Mouse (Mus musculus): Measurements from ENCODE around the gene Rgcc.

The Rgcc gene

DNA sequence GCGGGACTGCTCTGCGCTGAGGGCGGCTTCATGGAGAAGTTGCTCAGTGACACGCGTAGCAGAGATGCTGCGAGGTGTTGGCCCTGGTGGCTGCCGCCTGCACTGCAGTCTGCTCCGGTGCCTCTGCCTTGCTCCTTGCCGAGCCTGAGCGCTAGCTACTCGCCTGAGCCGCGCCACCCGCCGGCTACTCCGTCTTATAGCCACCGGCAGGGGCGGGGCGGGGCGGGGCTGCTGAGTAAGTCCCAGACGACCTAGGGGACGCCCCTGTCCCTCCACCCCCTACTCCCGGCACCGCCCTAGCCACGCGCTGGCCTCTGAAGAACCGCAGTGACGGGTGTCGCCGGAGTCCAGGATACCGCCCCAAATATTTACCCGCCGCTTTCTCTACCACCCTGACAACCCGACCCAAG is at the start of gene Rgcc:
Gene Rgcc, minus strand, starts transcription at position 180 of the 410 bp plus-strand sequence.
- DNase-seq (ENCODE audit: low spot score): peak; percentile 69

DNA sequence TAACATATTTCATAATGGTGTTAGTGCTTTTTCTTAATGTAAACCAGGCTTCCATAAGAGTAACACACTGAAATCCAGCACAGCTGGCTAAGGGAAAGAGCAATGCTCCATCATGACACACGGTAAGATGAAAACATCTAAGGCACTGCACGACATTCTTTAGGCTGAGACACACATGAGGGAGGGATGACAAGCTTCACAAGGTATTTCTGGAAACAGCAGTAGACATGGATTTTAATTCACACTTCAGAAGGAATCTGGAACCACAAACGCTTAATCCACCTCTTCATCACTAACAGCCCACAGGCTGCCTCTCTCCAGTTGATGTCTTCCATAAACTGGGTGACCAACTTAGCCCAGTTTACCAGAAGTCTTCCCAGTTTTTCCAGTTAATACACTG is 44.9 kb upstream of the Rgcc start:
- no peak for DNase-seq (ENCODE audit: low spot score)

DNA sequence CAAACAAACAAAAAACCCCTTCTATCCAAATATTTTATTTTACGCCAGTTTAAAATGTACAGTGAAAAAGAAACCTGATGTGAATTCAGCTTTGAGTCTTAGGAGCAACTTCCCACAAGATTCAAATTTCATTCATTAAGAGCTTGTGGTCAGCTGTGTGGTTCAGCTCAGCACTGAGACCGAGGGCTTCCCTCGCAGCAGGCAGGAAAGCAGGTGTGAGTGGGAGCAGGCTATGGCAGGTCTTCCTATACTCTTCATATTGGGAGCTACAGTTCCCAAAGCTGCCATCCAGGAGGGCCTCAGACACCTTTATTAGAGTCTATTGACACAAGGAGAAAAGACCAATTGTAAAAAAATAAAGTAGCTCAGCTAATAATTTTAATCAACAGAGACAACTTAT is 34.2 kb upstream of the Rgcc start:
- DNase-seq (ENCODE audit: low spot score): no peak

DNA sequence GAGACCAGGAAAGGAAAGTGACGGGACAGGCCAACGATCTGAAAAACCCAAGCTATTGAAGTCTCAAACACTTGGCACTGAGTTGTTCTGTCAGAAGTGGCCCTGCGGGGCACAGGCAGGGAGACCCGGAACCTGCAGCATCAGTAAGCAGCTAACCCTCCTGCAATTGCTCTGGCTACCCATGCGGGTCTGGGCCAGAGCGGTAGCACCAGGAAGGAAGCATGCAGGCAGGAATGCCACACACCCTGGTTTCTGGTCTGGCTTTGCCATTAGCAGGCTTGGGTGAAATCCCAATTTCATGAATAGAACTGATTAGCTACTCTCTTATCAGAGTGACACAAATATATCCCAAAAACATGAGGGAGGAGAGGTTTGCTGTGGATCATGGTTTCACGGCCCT is 30.5 kb upstream of the Rgcc start:
- no peak for DNase-seq (ENCODE audit: low spot score)

DNA sequence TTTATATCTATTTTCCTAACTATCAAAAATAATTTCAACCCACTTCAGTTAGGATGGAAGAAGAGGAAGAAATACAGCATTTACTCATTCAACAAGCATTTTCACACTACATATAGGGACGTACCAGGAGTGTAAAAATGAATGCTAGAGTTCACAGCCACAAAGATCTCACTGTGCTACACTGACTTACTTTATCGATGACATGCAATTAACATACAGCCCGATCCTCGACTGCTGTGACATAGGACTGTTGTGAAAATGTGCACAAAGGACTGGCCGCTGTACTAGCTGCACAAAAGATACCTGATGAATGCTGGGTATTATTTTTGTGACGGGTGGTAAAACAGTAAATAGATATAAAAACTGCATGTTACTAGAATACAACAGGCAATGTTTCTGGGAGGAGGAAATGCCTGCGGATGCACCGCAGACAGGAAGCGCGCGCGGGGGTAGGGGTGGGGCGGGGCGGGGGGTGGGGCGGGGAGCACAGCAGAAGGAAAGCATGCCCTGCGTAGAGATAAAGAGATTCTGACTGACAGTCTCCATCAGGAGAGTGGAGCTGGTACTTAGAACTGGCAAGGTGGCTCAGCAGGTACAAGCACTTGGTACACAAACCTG is 29.6 kb upstream of the Rgcc start:
- no peak for DNase-seq (ENCODE audit: low spot score)

DNA sequence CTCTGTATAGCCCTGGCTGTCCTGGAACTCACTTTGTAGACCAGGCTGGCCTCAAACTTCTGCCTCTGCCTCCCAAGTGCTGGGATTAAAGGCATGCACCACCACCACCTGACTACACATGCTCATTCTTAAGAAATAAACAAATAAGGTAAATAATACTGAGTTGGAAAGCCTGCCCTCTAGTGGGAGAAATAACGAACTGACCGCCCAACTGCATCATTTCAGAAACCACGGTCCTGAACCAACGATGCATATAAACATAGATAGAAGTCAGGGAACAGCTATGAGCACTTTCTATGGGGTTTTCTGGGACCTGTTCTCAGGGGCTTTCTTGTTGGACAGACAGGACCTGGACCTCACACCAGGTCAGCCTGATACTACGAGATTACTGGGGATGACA is 25.6 kb upstream of the Rgcc start:
- DNase-seq (ENCODE audit: low spot score): no peak

DNA sequence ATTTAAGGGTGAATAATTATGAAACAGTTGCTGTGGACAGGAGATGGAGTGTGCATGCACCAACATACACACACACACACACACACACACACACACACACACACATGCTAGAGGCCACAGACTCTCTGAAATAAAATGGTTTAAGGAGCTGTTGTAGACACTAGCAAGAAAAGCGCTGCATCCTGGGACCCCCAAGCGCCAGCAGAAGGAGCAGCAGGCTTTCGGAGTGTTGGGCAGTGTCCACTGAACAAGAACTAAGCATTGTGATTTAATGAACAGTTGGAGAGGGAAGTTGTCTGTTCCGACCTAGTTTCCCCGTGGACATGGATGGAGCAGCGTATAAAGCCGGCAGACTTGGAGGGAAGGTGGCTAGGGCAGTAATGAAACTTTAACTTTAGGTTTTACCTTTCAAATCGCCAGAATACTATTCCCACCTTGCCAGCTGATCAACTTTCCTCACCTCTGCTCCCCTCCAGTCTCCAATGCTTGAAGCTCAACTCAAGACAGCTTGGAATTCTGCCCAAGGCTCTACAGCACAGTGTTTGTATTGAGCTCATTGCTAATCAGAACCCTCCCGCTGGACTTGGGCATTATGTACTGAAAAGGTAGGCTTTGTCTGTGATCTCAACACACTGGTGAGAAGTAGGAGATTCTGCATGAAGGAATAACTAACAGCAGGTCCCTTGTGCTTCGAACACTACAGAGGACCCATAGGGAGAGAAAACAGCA is 22.8 kb upstream of the Rgcc start:
- no peak for DNase-seq (ENCODE audit: low spot score)

DNA sequence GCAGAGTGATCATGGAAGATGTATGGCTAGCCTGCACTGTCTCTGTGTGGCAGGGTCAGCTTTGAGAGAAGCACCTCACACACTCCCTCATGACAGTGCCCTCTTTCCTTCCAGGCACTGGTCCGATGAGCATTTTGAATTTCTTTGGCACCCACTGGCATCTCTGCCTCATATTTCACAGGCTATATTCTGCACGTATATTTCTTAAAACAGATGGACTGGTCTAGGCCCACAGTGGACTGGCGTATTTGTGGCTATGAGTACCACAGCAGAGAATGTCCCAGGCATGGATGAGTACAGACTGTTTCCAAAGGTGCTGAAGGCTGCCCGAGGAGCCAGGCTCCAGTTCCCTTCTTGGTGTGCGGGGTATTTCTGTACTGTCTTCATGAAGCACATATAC is 20.4 kb upstream of the Rgcc start:
- no peak for DNase-seq (ENCODE audit: low spot score)

DNA sequence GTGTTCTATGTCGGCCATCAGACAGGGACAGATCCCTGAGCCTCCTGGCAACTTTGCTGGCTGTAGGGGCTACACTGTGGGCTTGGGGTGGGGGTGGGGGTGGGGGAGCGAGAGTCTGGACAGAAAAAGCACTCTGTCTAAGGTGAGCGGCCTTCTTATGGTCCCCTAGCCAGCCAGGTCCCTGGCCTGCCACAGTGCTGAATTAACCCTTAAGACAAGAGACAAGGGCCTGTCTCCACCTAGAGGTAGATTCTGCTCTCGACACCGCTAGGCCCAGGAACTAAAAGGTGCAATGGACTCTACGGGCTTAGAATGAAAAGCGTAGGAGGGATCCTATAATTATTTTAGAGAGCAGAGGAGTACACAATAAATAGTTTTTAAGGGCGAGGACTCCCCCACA is 19.7 kb upstream of the Rgcc start:
- no peak for DNase-seq (ENCODE audit: low spot score)

DNA sequence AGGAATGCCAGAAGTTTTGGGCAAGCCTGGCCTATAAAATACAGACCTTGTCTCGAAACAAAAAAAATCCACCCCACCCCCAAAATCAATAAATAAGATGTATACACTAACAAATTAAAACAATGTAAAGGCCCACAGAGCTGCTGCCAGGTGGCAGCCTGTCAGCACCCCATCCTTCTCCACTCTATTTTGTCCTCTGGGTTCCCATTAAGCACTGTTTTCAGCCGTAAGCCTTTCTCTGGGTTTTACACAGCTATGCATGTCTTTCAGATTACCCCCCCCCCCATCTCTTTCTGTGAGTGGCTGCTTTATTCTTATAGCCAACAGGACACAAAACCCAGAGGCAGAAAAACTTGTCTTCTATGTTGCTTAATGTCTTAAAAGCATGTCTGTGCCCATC is 16.2 kb upstream of the Rgcc start:
- no peak for DNase-seq (ENCODE audit: low spot score)

DNA sequence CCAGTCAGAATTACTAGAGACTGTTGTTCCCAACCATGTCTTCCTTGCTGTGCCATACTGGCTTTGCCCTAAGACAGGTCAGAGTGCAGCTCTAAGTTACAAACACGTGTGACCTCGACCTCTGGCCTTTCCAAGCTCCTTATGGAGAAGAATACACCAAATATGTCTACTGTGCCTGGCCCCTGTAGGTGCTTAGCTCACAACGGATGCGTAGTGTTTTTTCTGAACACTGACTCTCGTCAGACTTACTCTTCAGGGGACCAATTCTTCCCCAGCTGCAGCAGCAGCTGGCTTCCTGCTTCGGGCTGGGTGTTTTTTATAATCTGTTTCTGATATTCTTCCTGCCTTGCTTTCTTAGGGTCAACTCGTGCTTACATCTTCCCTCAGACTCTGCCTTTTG is 14.4 kb upstream of the Rgcc start:
- no peak for DNase-seq (ENCODE audit: low spot score)

DNA sequence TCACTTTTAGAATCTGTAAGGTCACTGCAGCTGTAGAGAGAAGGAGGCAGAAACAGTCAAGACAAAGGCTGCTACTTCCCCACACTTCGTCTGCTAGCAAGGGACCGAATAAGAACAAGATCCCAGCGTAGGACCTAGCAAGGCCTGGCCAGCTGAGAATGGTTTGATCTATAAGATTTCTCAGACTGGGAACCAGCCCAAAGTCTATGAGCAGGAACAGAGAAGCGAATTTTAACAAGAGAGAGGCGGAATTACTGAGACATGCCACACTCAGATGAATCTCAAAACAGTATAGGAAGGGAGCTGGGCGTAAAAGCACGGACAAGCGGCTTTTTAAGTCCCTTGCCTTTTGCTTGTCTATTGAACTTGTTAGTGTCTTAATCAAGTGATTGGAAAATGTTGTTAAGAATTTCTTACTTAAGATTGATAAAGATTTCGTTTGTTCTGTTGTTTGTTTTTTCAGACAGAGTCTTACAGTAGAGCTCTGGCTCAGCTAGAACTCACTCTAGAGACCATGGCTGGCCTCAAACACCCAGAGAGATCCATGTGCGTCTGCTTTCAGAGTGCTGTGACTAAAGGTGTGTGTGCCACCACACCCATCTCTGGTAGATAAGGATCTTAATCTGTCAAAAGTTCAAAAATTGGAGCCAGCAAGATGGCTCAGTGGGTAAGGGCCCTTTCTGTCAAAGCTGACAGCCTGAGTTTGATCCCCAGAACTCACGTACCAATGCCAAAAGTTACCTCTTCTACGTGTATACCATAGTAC is 13.0 kb upstream of the Rgcc start:
- DNase-seq (ENCODE audit: low spot score): no peak

DNA sequence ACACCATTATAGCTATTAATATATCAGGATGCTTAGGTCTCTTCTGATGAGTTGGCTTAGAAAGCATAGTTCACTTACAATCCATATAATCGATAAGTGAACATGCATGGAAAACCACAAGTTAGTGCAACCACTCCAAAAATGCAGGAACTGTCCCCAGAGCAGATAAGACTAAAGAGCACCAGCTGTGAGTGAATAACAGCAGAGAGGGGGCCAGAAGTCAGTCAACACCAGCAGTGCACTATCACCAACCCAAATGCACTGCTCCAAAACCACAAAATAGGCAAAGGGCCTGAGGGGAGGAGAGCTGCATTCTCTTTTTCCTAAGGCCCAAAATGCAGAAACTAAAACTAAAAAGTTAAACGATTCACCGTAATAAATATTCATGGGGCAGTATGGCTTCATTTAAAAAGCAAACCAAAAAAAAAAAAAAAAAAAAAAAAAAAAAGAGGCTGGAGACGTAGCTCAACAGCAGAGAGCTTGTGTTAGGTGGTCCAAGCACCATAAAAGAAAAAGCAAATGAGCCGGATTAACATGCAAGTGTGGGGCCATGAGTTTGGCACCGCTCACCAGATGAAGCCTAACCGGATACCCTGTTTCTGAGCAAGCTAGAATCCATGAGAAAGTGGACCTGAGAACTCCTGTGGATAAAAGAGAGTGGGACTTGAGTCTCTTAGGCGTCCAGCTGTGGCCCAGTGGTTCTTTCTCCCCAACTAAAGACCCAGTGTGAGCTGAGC is 12.2 kb upstream of the Rgcc start:
- no peak for DNase-seq (ENCODE audit: low spot score)

DNA sequence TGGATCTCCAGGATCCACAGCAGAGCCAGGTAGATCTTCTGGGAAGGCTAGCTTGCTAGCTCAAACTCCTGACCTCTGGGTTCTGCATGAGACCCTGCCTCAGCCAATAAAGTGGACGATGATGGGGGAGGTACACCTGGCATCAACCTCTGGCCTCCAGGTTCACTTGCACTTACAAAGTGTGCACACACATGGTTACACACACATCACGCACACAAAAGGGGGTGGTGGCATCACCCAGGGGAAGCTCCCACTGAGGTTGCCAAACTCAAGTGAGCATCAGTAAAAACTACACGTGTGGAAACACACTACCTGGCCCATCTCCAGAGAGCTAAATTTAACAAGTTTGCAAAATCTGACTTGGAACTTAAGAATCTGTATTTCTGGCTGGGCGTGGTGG is 11.3 kb upstream of the Rgcc start:
- no peak for DNase-seq (ENCODE audit: low spot score)

DNA sequence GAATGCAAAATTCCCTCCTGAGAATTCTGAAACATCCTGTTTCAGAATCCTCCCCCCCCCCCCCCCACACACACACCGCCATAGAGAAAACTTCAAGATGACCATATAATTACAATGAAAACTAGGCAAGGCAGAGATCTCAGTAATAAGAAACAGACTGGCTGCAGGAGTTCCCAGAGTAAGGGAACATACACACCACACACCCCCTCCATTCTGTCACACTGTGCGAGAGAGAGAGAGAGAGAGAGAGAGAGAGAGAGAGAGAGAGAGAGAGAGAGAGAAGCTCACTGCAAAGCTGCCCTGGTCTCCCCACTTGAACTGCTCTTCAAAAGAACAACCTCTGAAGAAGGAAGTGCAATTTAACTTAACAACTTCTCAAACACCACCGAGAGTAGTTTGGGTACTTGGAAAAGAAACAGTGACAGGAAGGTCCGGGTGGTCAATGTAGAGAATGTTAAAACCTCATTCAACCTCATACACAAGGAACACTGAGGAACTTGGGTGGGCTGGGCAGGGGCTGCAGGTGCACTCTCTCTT is 10.5 kb upstream of the Rgcc start:
- DNase-seq (ENCODE audit: low spot score): no peak

DNA sequence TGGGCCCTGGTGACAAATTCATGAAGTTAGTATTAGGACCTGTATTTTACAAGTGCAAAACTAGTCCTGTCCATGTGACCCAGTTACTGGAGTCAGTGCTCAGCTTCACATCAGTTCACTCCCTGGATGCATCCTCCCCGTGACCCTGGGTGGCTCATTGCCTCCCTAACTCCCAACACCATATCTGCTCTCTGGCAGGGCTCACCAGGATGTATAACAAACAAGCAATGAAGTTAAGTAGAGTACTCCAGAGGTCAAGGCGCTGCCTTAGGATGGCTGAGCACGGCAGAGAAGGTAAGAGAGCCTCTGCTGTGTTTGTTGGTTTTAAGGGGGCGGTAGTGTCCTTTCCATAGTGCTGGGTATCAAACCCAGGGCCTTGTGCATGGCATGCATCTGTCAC is 7.7 kb upstream of the Rgcc start:
- no peak for DNase-seq (ENCODE audit: low spot score)

DNA sequence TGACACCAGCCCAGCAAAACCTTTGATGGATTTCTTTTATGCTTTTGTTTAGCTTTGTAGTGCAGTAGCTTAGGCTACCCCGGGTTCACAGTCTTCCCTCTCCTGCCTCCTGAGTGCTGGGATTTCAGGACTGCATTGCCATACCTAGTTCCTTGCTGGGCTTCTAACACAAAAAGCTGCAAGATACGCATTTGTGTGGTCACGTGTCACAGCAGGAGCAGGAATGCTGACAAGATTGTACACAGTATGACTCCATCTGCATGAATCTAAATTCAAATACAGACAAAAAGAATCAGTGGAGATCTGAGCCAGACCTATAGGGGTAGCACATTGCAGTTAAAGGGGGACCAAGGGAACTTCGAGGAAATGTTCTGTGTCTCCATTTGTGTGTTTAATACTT is 6.9 kb upstream of the Rgcc start:
- no peak for DNase-seq (ENCODE audit: low spot score)

DNA sequence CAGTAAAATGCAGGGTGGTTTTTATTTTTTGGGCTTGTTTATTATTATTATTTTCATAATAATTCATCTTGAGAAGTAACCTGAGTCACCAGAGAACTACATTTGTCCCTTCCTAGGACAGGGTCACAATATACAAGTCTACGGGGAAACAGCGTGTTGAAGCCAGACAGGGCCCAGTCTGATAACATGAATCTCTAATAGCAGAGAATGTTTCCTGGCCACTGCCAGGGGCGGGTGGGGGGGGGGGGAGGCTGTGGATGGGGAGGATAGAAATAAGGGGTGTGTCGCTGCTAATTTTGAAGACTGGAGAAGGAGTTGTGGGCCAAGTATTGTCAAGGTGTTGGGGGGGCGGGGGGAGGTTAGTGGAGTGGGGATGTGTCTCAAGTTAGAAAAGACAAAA is 6.5 kb upstream of the Rgcc start:
- no peak for DNase-seq (ENCODE audit: low spot score)

DNA sequence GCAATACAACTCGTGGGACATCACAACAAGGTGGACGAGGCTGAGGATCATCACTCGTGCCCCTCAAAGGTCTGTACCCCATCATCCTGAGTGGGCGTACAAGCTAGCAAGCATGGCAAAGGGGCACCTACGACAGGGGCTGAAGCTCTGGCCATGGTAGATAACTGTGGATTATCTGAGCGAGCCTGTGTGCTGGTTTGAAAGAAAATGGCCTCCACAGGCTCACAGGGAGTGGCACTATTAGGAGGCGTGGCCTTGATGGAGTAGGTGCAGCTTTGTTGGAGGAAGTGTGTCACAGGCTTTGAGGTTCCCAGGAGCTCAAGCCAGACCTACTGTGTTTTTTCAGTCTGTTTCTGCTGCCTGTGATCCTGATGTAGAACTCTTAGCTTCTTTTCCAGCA is 5.7 kb upstream of the Rgcc start:
- DNase-seq (ENCODE audit: low spot score): no peak

DNA sequence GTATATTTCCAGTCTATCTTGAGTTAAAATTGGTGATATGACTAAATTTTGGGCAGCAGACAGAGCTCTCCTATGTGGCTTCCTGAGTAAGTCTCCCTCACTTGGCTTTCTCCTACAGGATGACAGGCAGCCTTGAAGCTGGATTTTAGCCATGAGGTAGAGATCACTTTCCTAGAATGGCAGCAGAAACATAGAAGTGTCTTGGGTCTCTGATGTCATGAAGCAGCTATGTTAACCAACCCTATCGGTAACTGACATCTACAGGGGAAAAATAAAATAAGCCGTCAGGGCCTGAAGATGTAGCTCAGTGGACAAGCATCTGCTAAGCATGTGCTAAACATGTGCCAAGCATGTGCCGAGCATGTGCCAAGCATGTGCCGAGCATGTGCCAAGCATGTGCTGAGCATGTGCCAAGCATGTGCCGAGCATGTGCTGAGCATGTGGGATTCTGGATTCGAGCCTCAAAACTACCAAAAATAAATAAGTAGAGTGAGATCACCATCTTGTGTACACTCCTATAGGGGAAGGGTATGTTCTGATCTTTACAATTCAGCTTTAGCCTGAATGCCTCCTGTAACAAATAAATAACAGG is 3.5 kb upstream of the Rgcc start:
- DNase-seq (ENCODE audit: low spot score): no peak

DNA sequence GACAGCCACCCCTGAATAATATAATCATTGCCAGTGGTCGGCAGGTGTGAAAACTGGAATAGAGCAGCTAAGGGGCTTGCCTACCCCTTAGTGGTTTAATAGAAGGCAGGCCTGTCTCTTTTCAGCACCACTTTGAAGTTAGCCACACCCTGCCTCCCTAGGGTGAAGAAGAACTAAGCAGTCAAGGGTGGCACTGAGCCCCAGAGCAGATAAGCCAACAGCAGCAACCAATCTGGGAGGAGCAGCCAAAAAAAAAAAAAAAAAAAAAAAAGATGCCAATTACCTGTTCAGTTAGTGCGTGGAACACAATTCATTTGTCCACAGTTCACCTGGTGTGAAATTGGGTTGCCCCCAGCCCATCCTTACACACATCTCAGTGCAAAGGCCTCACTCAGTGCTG is 1.7 kb upstream of the Rgcc start:
- DNase-seq (ENCODE audit: low spot score): no peak
